Mouse (Mus musculus): ENCODE measurements around the gene B4galnt3.

- TF ChIP-seq CTCF (IDR thresholded peaks at IDR 0.05; ENCODE audit: low read depth, low read length): no peak
- TF ChIP-seq POLR2A (IDR thresholded peaks at IDR 0.05; ENCODE audit: extremely low read depth, insufficient read depth, low read length): no peak
Observed at GRCm38 (mm10) chr6:120254640-120255039, 39.7 kb downstream of the B4galnt3 start.

Data from liver, adult 2 months (tissue).